Mouse (Mus musculus): ENCODE data around the gene Elovl5. TPM values are rescaled to one million over a fixed set of nuclear protein-coding genes. Genes with fewer than 3 reads are reported as not detected.
A peak's percentile ranks its signal among the peaks of the same experiment; 100 is the strongest.

Elovl5 gene
- polyA plus RNA-seq, 1 experiment from 2014 or later: 86.7 TPM

DNA sequence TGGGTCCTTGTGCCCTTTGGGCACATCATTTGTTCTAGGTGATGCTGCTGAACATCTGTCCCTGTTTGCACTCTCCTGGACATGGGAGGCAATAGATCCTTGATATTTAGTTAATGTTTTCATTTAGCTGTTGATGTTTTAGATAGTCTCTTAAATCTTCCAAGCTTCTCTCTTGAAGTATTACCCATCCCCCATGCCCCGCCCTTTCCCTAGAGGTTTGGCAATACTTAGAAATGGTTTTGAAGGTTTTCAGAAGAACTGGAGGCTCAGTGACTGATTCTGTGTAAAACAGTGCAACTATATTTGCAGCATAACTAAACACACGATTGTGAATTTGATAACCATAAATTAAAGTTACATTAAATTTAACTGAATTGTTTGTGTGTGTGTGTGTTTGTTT is 38.3 kb downstream of the Elovl5 start:
- H3K27ac ChIP-seq (replicated peaks in 1 of 2; ENCODE audit: control insufficient read depth in 1 of 2, insufficient read depth in 1 of 2, low read depth in 2 of 2, low read length in 2 of 2): no peak overlapping the region
- no peak overlapping the region for H3K4me3 ChIP-seq (ENCODE audit: control insufficient read depth in 1 of 2, insufficient read depth in 1 of 2, low read depth in 1 of 2, low read length in 2 of 2)
- H3K27me3 ChIP-seq (ENCODE audit: control insufficient read depth, insufficient read depth, low read length): no peaks in the 10 kb centered on the region
- H3K4me1 ChIP-seq (ENCODE audit: control insufficient read depth in 2 of 2, insufficient read depth in 2 of 2, low read length in 2 of 2): peaks cover 6 to 12% of the 10 kb centered on the region in 2 experiments
- H3K9ac ChIP-seq (ENCODE audit: low read length): no peak overlapping the region
- H3K4me2 ChIP-seq (ENCODE audit: low read length): no peak overlapping the region
- peaks cover 19% of the 10 kb centered on the region for H3K36me3 ChIP-seq (ENCODE audit: control insufficient read depth, insufficient read depth, low read length)
- no peaks in the 10 kb centered on the region for H3K9me3 ChIP-seq (ENCODE audit: control insufficient read depth, low read length)
- WGBS: 86% methylated on average over 2 of the region's 2 CpGs
- ATAC-seq (ENCODE audit: insufficient number of reproducible peaks, insufficient read depth, low FRiP score, low read depth): no peak

DNA sequence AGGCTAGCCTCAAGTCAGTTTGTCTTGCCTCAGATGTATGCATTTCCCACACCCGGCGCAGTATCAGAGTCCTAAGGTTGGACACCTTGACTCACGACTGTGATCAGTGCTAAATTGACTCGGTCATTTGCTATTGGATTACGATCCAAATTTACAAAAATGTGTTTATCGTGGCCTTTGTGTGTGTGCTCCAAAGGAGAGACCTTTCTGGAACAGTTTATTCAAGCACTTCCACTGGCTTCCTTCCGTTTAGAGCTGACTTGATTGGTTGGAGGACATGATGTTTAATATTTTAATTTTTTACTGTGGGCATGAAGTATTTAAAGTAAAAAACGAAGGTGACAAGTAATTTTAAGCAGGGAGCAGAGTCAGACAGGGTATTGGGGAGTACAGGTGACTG is 38.8 kb downstream of the Elovl5 start:
- H3K4me2 ChIP-seq (ENCODE audit: low read length): no peak overlapping the region
- H3K27ac ChIP-seq (replicated peaks in 1 of 2; ENCODE audit: control insufficient read depth in 1 of 2, insufficient read depth in 1 of 2, low read depth in 2 of 2, low read length in 2 of 2): no peak overlapping the region
- ATAC-seq (ENCODE audit: insufficient number of reproducible peaks, insufficient read depth, low FRiP score, low read depth): no peak
- peaks cover 21% of the 10 kb centered on the region for H3K36me3 ChIP-seq (ENCODE audit: control insufficient read depth, insufficient read depth, low read length)
- no peak overlapping the region for H3K4me3 ChIP-seq (ENCODE audit: control insufficient read depth in 1 of 2, insufficient read depth in 1 of 2, low read depth in 1 of 2, low read length in 2 of 2)
- H3K27me3 ChIP-seq (ENCODE audit: control insufficient read depth, insufficient read depth, low read length): no peaks in the 10 kb centered on the region
- H3K9me3 ChIP-seq (ENCODE audit: control insufficient read depth, low read length): no peaks in the 10 kb centered on the region
- H3K4me1 ChIP-seq (ENCODE audit: control insufficient read depth in 2 of 2, insufficient read depth in 2 of 2, low read length in 2 of 2): peaks cover 6 to 16% of the 10 kb centered on the region in 2 experiments
- WGBS: 92% methylated on average over 8 of the region's 8 CpGs
- H3K9ac ChIP-seq (ENCODE audit: low read length): no peak overlapping the region

DNA sequence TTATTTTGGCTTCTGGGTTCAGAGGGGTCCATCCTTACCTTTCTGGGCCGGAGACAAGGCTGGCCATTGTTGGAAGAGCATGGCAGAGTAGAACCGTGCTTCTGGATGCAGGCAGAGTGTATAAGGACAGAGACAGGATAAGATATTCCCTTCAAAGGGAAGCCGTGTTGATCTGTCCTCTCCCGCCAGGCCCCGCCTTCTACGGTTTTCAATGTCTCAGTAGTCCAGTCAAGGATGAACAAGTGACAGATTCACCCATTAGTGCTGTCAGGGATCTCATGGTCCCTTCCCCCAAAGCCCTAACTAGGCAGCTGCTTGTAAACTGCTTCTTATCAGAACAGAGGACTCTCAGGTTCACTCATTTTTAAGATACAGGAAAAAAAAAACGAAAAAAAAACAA is 41.2 kb downstream of the Elovl5 start:
- no peak overlapping the region for H3K9ac ChIP-seq (ENCODE audit: low read length)
- H3K9me3 ChIP-seq (ENCODE audit: control insufficient read depth, low read length): no peaks in the 10 kb centered on the region
- WGBS: 80% methylated on average over 7 of the region's 7 CpGs
- no peak for ATAC-seq (ENCODE audit: insufficient number of reproducible peaks, insufficient read depth, low FRiP score, low read depth)
- H3K27me3 ChIP-seq (ENCODE audit: control insufficient read depth, insufficient read depth, low read length): no peaks in the 10 kb centered on the region
- H3K4me3 ChIP-seq (ENCODE audit: control insufficient read depth in 1 of 2, insufficient read depth in 1 of 2, low read depth in 1 of 2, low read length in 2 of 2): no peak overlapping the region
- H3K36me3 ChIP-seq (ENCODE audit: control insufficient read depth, insufficient read depth, low read length): peaks cover 40% of the 10 kb centered on the region
- peaks cover 6 to 20% of the 10 kb centered on the region in 2 experiments for H3K4me1 ChIP-seq (ENCODE audit: control insufficient read depth in 2 of 2, insufficient read depth in 2 of 2, low read length in 2 of 2)
- no peak overlapping the region for H3K27ac ChIP-seq (replicated peaks in 1 of 2; ENCODE audit: control insufficient read depth in 1 of 2, insufficient read depth in 1 of 2, low read depth in 2 of 2, low read length in 2 of 2)
- no peak overlapping the region for H3K4me2 ChIP-seq (ENCODE audit: low read length)

DNA sequence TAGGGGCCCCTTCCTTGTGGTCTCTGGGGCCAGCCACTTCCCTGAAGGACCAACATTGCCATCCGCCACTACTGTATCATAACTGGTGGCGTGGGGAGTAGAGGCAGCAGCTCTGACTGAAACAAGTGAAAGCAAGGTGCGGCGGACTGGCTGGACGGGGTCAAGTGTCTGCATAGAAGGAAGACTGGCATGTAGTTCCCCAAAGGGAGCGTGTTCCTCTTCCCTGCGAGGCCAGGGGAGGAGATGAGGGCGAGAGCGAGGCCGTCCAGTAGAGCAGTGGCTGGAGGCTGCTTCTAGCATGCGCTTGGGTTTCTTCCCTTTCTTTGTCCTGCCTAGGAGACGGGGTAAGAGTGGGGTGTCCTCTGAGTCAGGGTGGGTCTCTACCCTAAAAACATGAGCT is 42.6 kb downstream of the Elovl5 start:
- WGBS: 90% methylated on average over 12 of the region's 12 CpGs
- H3K4me2 ChIP-seq (ENCODE audit: low read length): no peak overlapping the region
- H3K36me3 ChIP-seq (ENCODE audit: control insufficient read depth, insufficient read depth, low read length): peaks cover 45% of the 10 kb centered on the region
- no peaks in the 10 kb centered on the region for H3K9me3 ChIP-seq (ENCODE audit: control insufficient read depth, low read length)
- H3K27me3 ChIP-seq (ENCODE audit: control insufficient read depth, insufficient read depth, low read length): no peaks in the 10 kb centered on the region
- peaks cover 10 to 22% of the 10 kb centered on the region in 2 experiments for H3K4me1 ChIP-seq (ENCODE audit: control insufficient read depth in 2 of 2, insufficient read depth in 2 of 2, low read length in 2 of 2)
- H3K4me3 ChIP-seq (ENCODE audit: control insufficient read depth in 1 of 2, insufficient read depth in 1 of 2, low read depth in 1 of 2, low read length in 2 of 2): no peak overlapping the region
- ATAC-seq (ENCODE audit: insufficient number of reproducible peaks, insufficient read depth, low FRiP score, low read depth): no peak
- no peak overlapping the region for H3K27ac ChIP-seq (replicated peaks in 1 of 2; ENCODE audit: control insufficient read depth in 1 of 2, insufficient read depth in 1 of 2, low read depth in 2 of 2, low read length in 2 of 2)
- H3K9ac ChIP-seq (ENCODE audit: low read length): no peak overlapping the region

DNA sequence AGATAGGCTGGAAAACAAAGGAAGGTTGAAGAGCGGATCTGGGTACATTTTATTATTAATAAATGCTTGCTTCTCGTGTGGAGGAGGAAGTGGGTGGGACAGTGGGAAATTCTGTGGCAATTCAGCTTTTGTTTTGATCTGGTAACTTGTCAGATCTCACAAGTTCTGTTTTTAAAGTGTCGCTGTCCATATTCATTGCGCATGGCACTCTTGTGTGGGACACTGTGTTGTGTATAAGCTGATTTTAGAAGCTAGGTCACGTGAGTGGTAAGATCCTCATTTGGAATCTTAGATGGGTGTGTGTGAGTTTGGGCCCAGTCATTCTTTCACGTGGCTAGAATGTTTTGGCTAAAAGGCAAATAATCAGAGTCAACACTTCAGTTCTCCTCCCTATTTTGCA is 44.2 kb downstream of the Elovl5 start:
- H3K4me1 ChIP-seq (ENCODE audit: control insufficient read depth in 2 of 2, insufficient read depth in 2 of 2, low read length in 2 of 2): peaks cover 9 to 18% of the 10 kb centered on the region in 2 experiments
- ATAC-seq (ENCODE audit: insufficient number of reproducible peaks, insufficient read depth, low FRiP score, low read depth): no peak
- H3K9me3 ChIP-seq (ENCODE audit: control insufficient read depth, low read length): no peaks in the 10 kb centered on the region
- H3K4me2 ChIP-seq (ENCODE audit: low read length): no peak overlapping the region
- WGBS: 86% methylated on average over 6 of the region's 6 CpGs
- H3K27me3 ChIP-seq (ENCODE audit: control insufficient read depth, insufficient read depth, low read length): no peaks in the 10 kb centered on the region
- peaks cover 45% of the 10 kb centered on the region for H3K36me3 ChIP-seq (ENCODE audit: control insufficient read depth, insufficient read depth, low read length)
- H3K9ac ChIP-seq (ENCODE audit: low read length): no peak overlapping the region
- H3K27ac ChIP-seq (replicated peaks in 1 of 2; ENCODE audit: control insufficient read depth in 1 of 2, insufficient read depth in 1 of 2, low read depth in 2 of 2, low read length in 2 of 2): no peak overlapping the region
- H3K4me3 ChIP-seq (ENCODE audit: control insufficient read depth in 1 of 2, insufficient read depth in 1 of 2, low read depth in 1 of 2, low read length in 2 of 2): no peak overlapping the region

DNA sequence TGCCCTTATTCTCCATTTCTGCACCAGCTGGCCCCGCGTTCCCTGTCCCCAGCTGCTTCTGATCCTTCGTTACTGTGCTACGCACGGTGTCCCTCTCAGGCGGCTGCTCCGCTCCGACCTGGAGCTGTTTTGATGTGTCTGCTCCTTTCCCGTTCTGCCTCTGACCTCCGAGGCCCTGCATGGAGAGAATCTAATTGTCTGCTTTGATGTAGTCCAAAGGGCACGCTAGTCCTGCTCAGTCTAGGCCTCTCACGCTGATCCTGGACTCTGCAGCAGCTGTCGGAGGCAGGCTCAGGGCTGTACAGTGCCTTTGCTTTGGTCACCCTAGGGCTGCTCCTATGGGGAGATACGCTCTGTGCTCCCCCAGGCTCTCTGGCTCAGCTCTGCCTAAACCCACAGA is 46.9 kb downstream of the Elovl5 start:
- 52% methylated on average over 14 of the region's 14 CpGs for WGBS
- H3K4me2 ChIP-seq (ENCODE audit: low read length): no peak overlapping the region
- H3K4me1 ChIP-seq (ENCODE audit: control insufficient read depth in 2 of 2, insufficient read depth in 2 of 2, low read length in 2 of 2): peaks cover 17 to 28% of the 10 kb centered on the region in 2 experiments
- H3K27ac ChIP-seq (replicated peaks in 1 of 2; ENCODE audit: control insufficient read depth in 1 of 2, insufficient read depth in 1 of 2, low read depth in 2 of 2, low read length in 2 of 2): peak overlapping the region; percentile 28 to 37; a peak in 2 of 4 replicates
- no peaks in the 10 kb centered on the region for H3K9me3 ChIP-seq (ENCODE audit: control insufficient read depth, low read length)
- peaks cover 34% of the 10 kb centered on the region for H3K36me3 ChIP-seq (ENCODE audit: control insufficient read depth, insufficient read depth, low read length)
- H3K27me3 ChIP-seq (ENCODE audit: control insufficient read depth, insufficient read depth, low read length): no peaks in the 10 kb centered on the region
- peak overlapping the region; percentile 16; the same call in 1 of the 2 replicates for H3K9ac ChIP-seq (ENCODE audit: low read length)
- no peak overlapping the region for H3K4me3 ChIP-seq (ENCODE audit: control insufficient read depth in 1 of 2, insufficient read depth in 1 of 2, low read depth in 1 of 2, low read length in 2 of 2)
- no peak for ATAC-seq (ENCODE audit: insufficient number of reproducible peaks, insufficient read depth, low FRiP score, low read depth)

DNA sequence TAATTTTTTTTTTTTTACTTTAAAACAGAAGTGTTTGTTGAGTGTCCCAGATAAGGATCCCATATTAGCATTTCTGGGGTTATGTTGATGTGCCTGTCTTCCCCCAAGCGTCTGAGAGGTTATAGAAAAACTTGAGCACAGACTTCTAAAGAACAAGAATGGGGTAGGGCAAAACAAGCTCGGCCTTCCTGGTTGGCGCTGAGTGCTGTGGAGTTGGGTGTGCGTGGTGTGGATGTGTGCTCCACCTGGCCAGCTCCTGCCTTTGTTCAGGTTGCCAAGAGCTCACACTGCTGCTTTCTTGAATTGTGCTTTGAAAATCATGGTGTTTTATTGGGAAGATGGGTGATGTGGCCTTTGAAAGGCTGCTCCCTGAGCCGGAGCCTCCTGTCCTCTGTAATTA is 48.1 kb downstream of the Elovl5 start:
- ATAC-seq (ENCODE audit: insufficient number of reproducible peaks, insufficient read depth, low FRiP score, low read depth): no peak
- Histone ChIP-seq H3K4me3 (ENCODE audit: control insufficient read depth in 1 of 2, insufficient read depth in 1 of 2, low read depth in 1 of 2, low read length in 2 of 2) (no peak overlapping the region), H3K9ac (ENCODE audit: low read length) (no peak overlapping the region), H3K9me3 (ENCODE audit: control insufficient read depth, low read length) (no peaks in the 10 kb centered on the region), H3K4me2 (ENCODE audit: low read length) (no peak overlapping the region), H3K36me3 (ENCODE audit: control insufficient read depth, insufficient read depth, low read length) (peaks cover 26% of the 10 kb centered on the region), H3K27ac (replicated peaks in 1 of 2; ENCODE audit: control insufficient read depth in 1 of 2, insufficient read depth in 1 of 2, low read depth in 2 of 2, low read length in 2 of 2) (no peak overlapping the region), H3K27me3 (ENCODE audit: control insufficient read depth, insufficient read depth, low read length) (no peaks in the 10 kb centered on the region), H3K4me1 (ENCODE audit: control insufficient read depth in 2 of 2, insufficient read depth in 2 of 2, low read length in 2 of 2) (peaks cover 22 to 35% of the 10 kb centered on the region in 2 experiments)
- WGBS: 87% methylated on average over 5 of the region's 5 CpGs

DNA sequence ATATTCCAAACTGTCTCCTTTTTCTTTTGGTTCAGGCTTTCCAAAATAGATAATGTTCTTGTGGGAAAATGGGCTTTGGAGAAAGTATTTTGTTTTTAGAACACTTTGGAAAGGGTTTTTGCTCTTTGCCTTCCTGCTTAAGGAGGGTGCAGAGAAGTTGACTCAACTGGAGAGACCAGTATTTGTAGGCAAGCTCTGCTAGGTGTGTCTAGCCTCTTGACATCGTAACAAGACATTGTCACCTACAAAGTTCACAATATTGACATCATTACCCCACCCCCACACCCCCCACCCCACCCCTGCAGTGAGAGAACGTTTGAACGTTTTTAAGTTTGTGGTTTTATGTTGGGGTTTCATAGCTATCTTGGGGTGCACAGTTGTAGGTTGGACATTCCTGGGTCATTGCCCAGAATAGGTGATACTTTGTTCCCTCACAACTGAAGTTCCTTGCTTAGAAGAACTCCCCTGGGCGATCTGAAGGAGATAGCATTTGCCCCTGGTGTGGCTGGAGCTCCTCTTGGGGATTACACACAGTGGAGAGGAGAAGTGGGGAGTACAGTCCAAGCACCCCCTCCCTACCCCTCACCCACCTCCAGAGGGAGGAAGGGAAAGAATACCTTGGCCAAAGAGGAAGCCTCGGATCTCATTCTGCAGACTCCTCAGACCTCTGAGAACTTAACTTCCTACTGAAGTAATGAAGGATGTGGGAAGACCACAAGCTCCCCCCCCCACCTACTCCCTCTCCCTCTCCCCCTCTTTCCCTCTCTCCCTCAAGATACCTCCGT is 48.8 kb downstream of the Elovl5 start:
- Histone ChIP-seq H3K9ac (ENCODE audit: low read length) (no peak overlapping the region), H3K27me3 (ENCODE audit: control insufficient read depth, insufficient read depth, low read length) (no peaks in the 10 kb centered on the region), H3K4me2 (ENCODE audit: low read length) (no peak overlapping the region), H3K9me3 (ENCODE audit: control insufficient read depth, low read length) (no peaks in the 10 kb centered on the region), H3K36me3 (ENCODE audit: control insufficient read depth, insufficient read depth, low read length) (peaks cover 24% of the 10 kb centered on the region), H3K27ac (replicated peaks in 1 of 2; ENCODE audit: control insufficient read depth in 1 of 2, insufficient read depth in 1 of 2, low read depth in 2 of 2, low read length in 2 of 2) (no peak overlapping the region), H3K4me3 (ENCODE audit: control insufficient read depth in 1 of 2, insufficient read depth in 1 of 2, low read depth in 1 of 2, low read length in 2 of 2) (no peak overlapping the region), H3K4me1 (ENCODE audit: control insufficient read depth in 2 of 2, insufficient read depth in 2 of 2, low read length in 2 of 2) (peaks cover 22 to 31% of the 10 kb centered on the region in 2 experiments)
- ATAC-seq (ENCODE audit: insufficient number of reproducible peaks, insufficient read depth, low FRiP score, low read depth): no peak
- 79% methylated on average over 6 of the region's 6 CpGs for WGBS
